Mouse (Mus musculus) heart, embryonic 11.5 days (tissue): ENCODE data around the gene Fam149a. TPM values are rescaled to one million over a fixed set of nuclear protein-coding genes. Genes with fewer than 3 reads are reported as not detected.

Experiments used
- ATAC-seq: fragments of 200-750 bp; cut with Nextera tagmentation; replicated peaks from 2 replicates; pipeline ENCODE4 v1.8.0; 2017; ENCODE audit warnings: moderate library complexity; ENCODE audit not compliant: insufficient number of reproducible peaks, low FRiP score, low TSS enrichment
- H3K27ac ChIP-seq: fragments of 300-500 bp; sonication (generic); 2 replicates; pipeline ENCODE4 v1.5.1; 2014; ENCODE audit warnings: mild to moderate bottlenecking, low read depth, low read length
- H3K27me3 ChIP-seq: fragments of 300-500 bp; sonication (generic); 2 replicates; pipeline ENCODE4 v1.6.1; 2014; ENCODE audit warnings: mild to moderate bottlenecking, low read length, mixed read lengths; ENCODE audit not compliant: control insufficient read depth, insufficient read depth
- H3K36me3 ChIP-seq: fragments of 300-500 bp; sonication (generic); 2 replicates; pipeline ENCODE4 v1.6.1; 2014; ENCODE audit warnings: mild to moderate bottlenecking, low read length, moderate library complexity, mixed read lengths; ENCODE audit not compliant: control insufficient read depth, insufficient read depth
- H3K4me1 ChIP-seq: fragments of 300-500 bp; sonication (generic); 2 replicates; pipeline ENCODE4 v1.6.1; 2014; ENCODE audit warnings: low read length; ENCODE audit not compliant: control insufficient read depth, insufficient read depth
- H3K4me2 ChIP-seq: fragments of 300-500 bp; sonication (generic); 2 replicates; pipeline ENCODE4 v1.6.1; 2014; ENCODE audit warnings: mild to moderate bottlenecking, moderate library complexity
- H3K4me3 ChIP-seq: fragments of 300-500 bp; sonication (generic); 2 replicates; pipeline ENCODE4 v1.5.1; 2014; ENCODE audit warnings: low read depth, low read length
- H3K9ac ChIP-seq: fragments of 300-500 bp; sonication (generic); 2 replicates; pipeline ENCODE4 v1.6.1; 2014; ENCODE audit warnings: mild to moderate bottlenecking, low read depth, low read length, moderate library complexity
- H3K9me3 ChIP-seq: fragments of 300-500 bp; sonication (generic); replicated peaks from 2 replicates; pipeline ENCODE4 v1.6.1; 2016; ENCODE audit warnings: low read length; ENCODE audit not compliant: control insufficient read depth
- WGBS: fragments of 180-500 bp; shearing (Covaris S2); extraction: QIAGEN DNeasy Blood & Tissue Kit; methylation state at CpG from one replicate; pipeline ENCODE4 v1.1.7; 2014; ENCODE audit not compliant: insufficient replicate concordance; 5-methylcytosine and 5-hydroxymethylcytosine counted together
- polyA plus RNA-seq: library from polyadenylated mRNA; unstranded; fragments of >200 nt; fragmentation: Nextera tagmentation; extraction: Ambion mirVana; gene quantifications from 2 replicates; pipeline ENCODE4 v1.2.1, GENCODE M21; 2014

Gene Fam149a
- polyA plus RNA-seq, 1 experiment from 2014 or later: 6.3 TPM

GRCm38 (mm10) chr8:45324151-45324550 lies 57.9 kb downstream of the Fam149a start:
- no peak overlapping the region for H3K4me2 ChIP-seq
- H3K27me3 ChIP-seq: no peaks in the 10 kb centered on the region
- no peaks in the 10 kb centered on the region for H3K9me3 ChIP-seq
- H3K36me3 ChIP-seq: no peaks in the 10 kb centered on the region
- no peak for ATAC-seq
- H3K4me1 ChIP-seq: no peaks in the 10 kb centered on the region; the same call in 1 of the 2 replicates
- WGBS: 69% methylated on average over 4 of the region's 4 CpGs
- H3K9ac ChIP-seq: no peak overlapping the region
- no peak overlapping the region for H3K27ac ChIP-seq
- H3K4me3 ChIP-seq: no peak overlapping the region

DNA sequence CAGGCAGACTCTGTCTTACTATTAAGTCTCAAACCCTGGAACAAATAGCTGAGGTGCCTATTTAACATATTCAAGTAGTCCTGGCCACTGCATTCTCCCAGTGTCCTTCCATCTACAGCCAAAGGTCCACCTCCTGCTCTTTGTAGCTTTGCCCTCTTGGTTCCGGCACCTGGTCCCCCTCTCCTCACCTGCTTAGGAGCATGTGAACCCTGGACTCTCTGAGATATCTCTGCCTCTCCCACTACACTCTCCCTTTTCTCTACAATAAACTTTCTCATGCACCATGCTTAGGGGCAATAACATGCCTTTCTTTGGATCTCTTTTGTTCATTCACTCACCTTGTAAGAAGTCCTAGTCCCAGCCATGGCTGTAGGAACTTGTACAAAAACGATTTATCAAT lies 60.7 kb downstream of the Fam149a start:
- Histone ChIP-seq H3K4me1 (no peaks in the 10 kb centered on the region; the same call in 1 of the 2 replicates), H3K9me3 (no peaks in the 10 kb centered on the region), H3K27me3 (no peaks in the 10 kb centered on the region), H3K9ac (no peak overlapping the region), H3K4me3 (no peak overlapping the region), H3K36me3 (no peaks in the 10 kb centered on the region), H3K4me2 (no peak overlapping the region), H3K27ac (no peak overlapping the region)
- WGBS: 72% methylated on average over 2 of the region's 2 CpGs
- ATAC-seq: no peak

- no peaks in the 10 kb centered on the region for H3K9me3 ChIP-seq
- no peak overlapping the region for H3K4me3 ChIP-seq
- ATAC-seq: no peak
- no peaks in the 10 kb centered on the region for H3K36me3 ChIP-seq
- H3K27me3 ChIP-seq: no peaks in the 10 kb centered on the region
- 55% methylated on average over 1 of the region's 1 CpGs for WGBS
- H3K9ac ChIP-seq: no peak overlapping the region
- no peak overlapping the region for H3K4me2 ChIP-seq
- H3K4me1 ChIP-seq: no peaks in the 10 kb centered on the region; the same call in 1 of the 2 replicates
- no peak overlapping the region for H3K27ac ChIP-seq
These were observed 61.2 kb downstream of the Fam149a start for GRCm38 (mm10) chr8:45320930-45321329.

DNA sequence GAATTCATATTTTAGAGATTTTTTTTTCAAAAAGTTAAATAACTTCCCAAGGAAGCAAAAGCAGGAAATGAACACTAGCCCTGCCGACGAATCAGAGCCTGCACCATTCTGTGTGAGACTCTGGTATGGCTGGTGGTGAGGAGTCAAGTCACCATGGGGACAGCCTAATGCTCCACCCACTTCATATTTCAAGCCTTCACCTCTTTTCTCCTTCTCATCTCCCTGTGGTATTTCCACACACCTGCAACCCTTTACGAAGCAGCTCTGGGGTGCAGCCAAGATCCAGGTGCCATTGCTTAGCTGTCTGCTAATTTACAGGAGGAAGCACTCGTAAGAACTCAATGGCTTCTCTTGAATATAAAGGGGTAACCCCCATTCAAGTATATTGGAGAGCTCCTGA lies 71.1 kb downstream of the Fam149a start:
- Histone ChIP-seq H3K36me3 (no peaks in the 10 kb centered on the region), H3K4me2 (no peak overlapping the region), H3K9ac (no peak overlapping the region), H3K9me3 (no peaks in the 10 kb centered on the region), H3K4me3 (no peak overlapping the region), H3K4me1 (no peaks in the 10 kb centered on the region), H3K27ac (no peak overlapping the region), H3K27me3 (no peaks in the 10 kb centered on the region)
- ATAC-seq: no peak
- WGBS: 81% methylated on average over 4 of the region's 4 CpGs

- H3K9ac ChIP-seq: no peak within 1 kb of the TSS
- no peak within 1 kb of the TSS for H3K4me3 ChIP-seq
- no peak for ATAC-seq
- no peaks in the 10 kb centered on the region for H3K27me3 ChIP-seq
- no peaks in the 10 kb centered on the region for H3K4me1 ChIP-seq
- WGBS: 80% methylated on average over 13 of the region's 13 CpGs
- no peaks in the 10 kb centered on the region for H3K9me3 ChIP-seq
- no peak within 1 kb of the TSS for H3K4me2 ChIP-seq
- H3K36me3 ChIP-seq: no peaks in the 10 kb centered on the region
- H3K27ac ChIP-seq: no peak within 1 kb of the TSS
These were observed 73.7 kb downstream of the Fam149a start, which contains the start of gene Gm45753 for GRCm38 (mm10) chr8:45308366-45308765. Gene Gm45753 (minus strand): TSS chr8:45308466.

DNA sequence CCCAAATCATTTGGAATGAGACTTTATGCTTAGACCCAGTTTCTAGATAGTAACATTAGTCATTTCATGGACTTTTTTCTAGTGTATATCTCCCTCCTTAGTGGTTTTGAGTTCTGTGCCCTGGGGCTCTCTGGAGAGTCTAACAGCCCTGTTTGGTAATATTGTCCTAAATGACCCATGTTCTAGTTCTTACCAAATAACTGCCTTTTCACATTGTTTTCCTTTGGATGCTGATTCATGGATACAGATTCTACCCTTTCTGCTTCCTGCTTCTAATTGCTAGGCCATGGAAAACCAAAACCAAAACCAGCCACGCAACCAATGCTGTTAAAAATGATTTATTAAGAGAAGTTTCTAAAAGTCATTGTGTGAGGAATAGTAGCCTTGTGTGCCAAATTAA lies 76.6 kb downstream of the Fam149a start:
- Histone ChIP-seq H3K27ac (no peak overlapping the region), H3K4me3 (no peak overlapping the region), H3K36me3 (no peaks in the 10 kb centered on the region), H3K27me3 (no peaks in the 10 kb centered on the region), H3K4me1 (no peaks in the 10 kb centered on the region), H3K4me2 (no peak overlapping the region), H3K9me3 (no peaks in the 10 kb centered on the region), H3K9ac (no peak overlapping the region)
- WGBS: 73% methylated on average over 1 of the region's 1 CpGs
- no peak for ATAC-seq

DNA sequence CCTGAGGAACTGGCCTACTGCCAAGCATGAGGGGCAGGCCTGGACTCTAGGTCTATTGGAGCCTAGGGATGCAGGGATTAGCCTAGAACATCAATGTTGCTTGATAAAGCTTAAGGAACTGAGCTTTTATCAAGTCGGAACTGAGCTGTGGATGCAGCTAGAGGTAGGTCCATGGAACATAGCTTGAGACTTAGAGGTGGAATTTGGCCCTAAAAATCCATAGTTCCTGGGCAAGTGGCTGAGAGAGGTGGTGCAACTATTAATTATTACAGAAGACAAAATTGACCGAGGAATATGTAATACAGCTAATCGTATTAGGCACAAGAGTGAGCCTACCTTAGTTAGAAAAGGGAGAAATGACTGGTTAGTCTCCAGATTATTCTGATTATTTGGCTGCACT lies 77.7 kb downstream of the Fam149a start:
- Histone ChIP-seq H3K4me1 (no peaks in the 10 kb centered on the region), H3K9me3 (no peaks in the 10 kb centered on the region), H3K27me3 (no peaks in the 10 kb centered on the region), H3K4me3 (no peak overlapping the region), H3K36me3 (no peaks in the 10 kb centered on the region), H3K27ac (no peak overlapping the region), H3K4me2 (no peak overlapping the region), H3K9ac (no peak overlapping the region)
- 79% methylated on average over 3 of the region's 3 CpGs for WGBS
- no peak for ATAC-seq

- Histone ChIP-seq H3K36me3 (no peaks in the 10 kb centered on the region), H3K9ac (no peak overlapping the region), H3K27ac (no peak overlapping the region), H3K4me1 (no peaks in the 10 kb centered on the region), H3K27me3 (no peaks in the 10 kb centered on the region), H3K4me3 (no peak overlapping the region), H3K9me3 (no peaks in the 10 kb centered on the region), H3K4me2 (no peak overlapping the region)
- ATAC-seq: no peak
- 79% methylated on average over 8 of the region's 8 CpGs for WGBS
These were observed 79.7 kb downstream of the Fam149a start for GRCm38 (mm10) chr8:45302390-45302789.

DNA sequence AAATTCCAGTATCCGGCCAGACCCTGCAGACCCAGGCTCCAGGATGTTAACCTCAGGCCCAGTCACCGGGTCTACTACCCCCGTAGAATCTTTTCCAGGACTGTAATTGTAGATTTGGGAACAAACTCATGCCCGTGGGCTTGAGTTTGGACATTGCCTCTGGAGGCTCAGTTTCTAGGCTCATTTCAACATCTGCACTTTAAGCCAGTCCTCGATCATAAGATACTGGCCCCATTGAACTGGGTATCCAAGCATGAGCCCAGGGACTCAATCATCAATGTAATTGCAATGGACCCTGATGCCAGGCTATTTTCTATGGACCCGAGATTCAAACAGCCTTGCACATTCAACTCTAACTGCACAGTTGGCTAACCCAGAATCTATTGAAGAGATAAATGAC lies 86.8 kb downstream of the Fam149a start:
- Histone ChIP-seq H3K4me1 (no peaks in the 10 kb centered on the region), H3K27ac (no peak overlapping the region), H3K36me3 (no peaks in the 10 kb centered on the region), H3K4me3 (no peak overlapping the region), H3K27me3 (no peaks in the 10 kb centered on the region), H3K9ac (no peak overlapping the region), H3K4me2 (no peak overlapping the region), H3K9me3 (no peaks in the 10 kb centered on the region)
- ATAC-seq: no peak
- WGBS: 82% methylated on average over 6 of the region's 6 CpGs
